Mouse (Mus musculus): ENCODE measurements around the gene E030025P04Rik.

The E030025P04Rik gene

GRCm38 (mm10) chr11:109102646-109103045, 41.5 kb downstream of the E030025P04Rik start:
- in situ Hi-C loops (cut with MboI, MseI) = no loop called here

- in situ Hi-C loops (cut with MboI, MseI) = no loop called here
Measured at GRCm38 (mm10) chr11:109100266-109100665, 43.9 kb downstream of the E030025P04Rik start.

- in situ Hi-C loops (cut with MboI, MseI) = no loop called here
Measured at GRCm38 (mm10) chr11:109091821-109092220, 52.3 kb downstream of the E030025P04Rik start.

Data from regulatory T cell (primary cell).